Mouse (Mus musculus) lung, embryonic 14.5 days (tissue): ENCODE measurements around the gene Il17ra. TPM values are rescaled to one million over a fixed set of nuclear protein-coding genes. Genes with fewer than 3 reads are reported as not detected.

Source experiments
- ATAC-seq: fragments of 200-750 bp; cut with Nextera tagmentation; 2 replicates; pipeline ENCODE4 v1.8.0; 2017; ENCODE audit warnings: mild to moderate bottlenecking, moderate TSS enrichment, moderate library complexity; ENCODE audit not compliant: insufficient read depth
- DNase-seq: peaks from one replicate; pipeline ENCODE4 v3.0.0-alpha.2; 2015
- H3K27ac ChIP-seq: fragments of 300-500 bp; sonication (generic); 2 replicates; pipeline ENCODE4 v1.5.1; 2014; ENCODE audit warnings: low read depth, mild to moderate bottlenecking, moderate library complexity
- H3K27me3 ChIP-seq: fragments of 300-500 bp; sonication (generic); 2 replicates; pipeline ENCODE4 v1.6.1; 2014; ENCODE audit warnings: low read length, control low read depth; ENCODE audit not compliant: insufficient read depth
- H3K36me3 ChIP-seq: fragments of 300-500 bp; sonication (generic); 2 replicates; pipeline ENCODE4 v1.6.1; 2014; ENCODE audit warnings: control low read depth; ENCODE audit not compliant: insufficient read depth
- H3K4me1 ChIP-seq: fragments of 300-500 bp; sonication (generic); 2 replicates; pipeline ENCODE4 v1.6.1; 2014; ENCODE audit warnings: antibody characterized with exemption, control low read depth; ENCODE audit not compliant: insufficient read depth
- H3K4me2 ChIP-seq: fragments of 300-500 bp; sonication (generic); 2 replicates; pipeline ENCODE4 v1.6.1; 2014; ENCODE audit warnings: mild to moderate bottlenecking
- H3K4me3 ChIP-seq: fragments of 300-500 bp; sonication (generic); 2 replicates; pipeline ENCODE4 v1.5.1; 2014; ENCODE audit warnings: low read depth, low read length
- H3K9ac ChIP-seq: fragments of 300-500 bp; sonication (generic); 2 replicates; pipeline ENCODE4 v1.6.1; 2014
- H3K9me3 ChIP-seq: fragments of 300-500 bp; sonication (generic); 2 replicates; pipeline ENCODE4 v1.6.1; 2016; ENCODE audit warnings: low read depth, low read length, control low read depth
- CTCF ChIP-seq: IDR thresholded peaks from 2 replicates; pipeline ENCODE4 v1.5.1; 2016; ENCODE audit warnings: antibody characterized with exemption, low read depth
- WGBS: fragments of 180-500 bp; shearing (Covaris S2); extraction: QIAGEN DNeasy Blood & Tissue Kit; methylation state at CpG from one replicate; pipeline ENCODE4 v1.1.7; 2014; 5-methylcytosine and 5-hydroxymethylcytosine counted together
- polyA plus RNA-seq: library from polyadenylated mRNA; unstranded; fragments of >200 nt; fragmentation: Nextera tagmentation; extraction: Ambion mirVana; gene quantifications from 2 replicates; pipeline ENCODE4 v1.2.1, GENCODE M21; 2014

The Il17ra gene
- polyA plus RNA-seq, 1 experiment from 2014 or later, result 3.3 TPM

DNA sequence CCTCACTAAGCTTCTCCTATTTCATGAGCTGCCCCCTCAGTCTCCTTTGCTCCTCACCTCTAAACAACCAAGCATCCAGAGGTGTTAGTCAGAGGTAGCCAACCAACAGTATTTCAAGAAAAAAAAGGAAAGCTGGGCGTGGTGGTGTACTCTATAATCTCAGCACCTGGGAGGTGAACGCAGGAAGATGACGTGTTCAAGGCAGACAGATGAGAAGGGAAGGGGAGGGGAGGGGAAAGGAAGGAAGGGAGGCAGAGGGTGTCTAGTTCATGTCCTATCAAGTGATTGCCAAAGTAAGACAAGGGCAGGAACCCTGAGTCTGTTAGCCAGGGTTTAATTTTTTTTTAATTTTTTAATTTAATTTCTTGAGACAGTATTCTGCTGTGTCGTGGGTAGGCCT, 45.6 kb downstream of the Il17ra start:
- Histone ChIP-seq H3K4me1 (no peaks in the 10 kb centered on the region), H3K9me3 (no peaks in the 10 kb centered on the region), H3K4me2 (no peak overlapping the region), H3K9ac (no peak overlapping the region), H3K27ac (no peak overlapping the region), H3K36me3 (peaks cover 18% of the 10 kb centered on the region), H3K4me3 (no peak overlapping the region), H3K27me3 (no peaks in the 10 kb centered on the region)
- ATAC-seq, result no peak
- no peak for DNase-seq
- TF ChIP-seq CTCF, result no peak
- 81% methylated on average over 4 of the region's 4 CpGs for WGBS

GRCm38 (mm10) chr6:120509975-120510374, 46.9 kb downstream of the Il17ra start:
- DNase-seq (no peak), ATAC-seq (no peak)
- TF ChIP-seq CTCF, result no peak
- Histone ChIP-seq H3K27me3 (no peaks in the 10 kb centered on the region), H3K36me3 (peaks cover 20% of the 10 kb centered on the region), H3K4me1 (no peaks in the 10 kb centered on the region), H3K9ac (no peak overlapping the region), H3K4me3 (no peak overlapping the region), H3K4me2 (no peak overlapping the region), H3K9me3 (no peaks in the 10 kb centered on the region), H3K27ac (no peak overlapping the region)
- 74% methylated on average over 7 of the region's 7 CpGs for WGBS

GRCm38 (mm10) chr6:120510425-120510824, 47.4 kb downstream of the Il17ra start:
- no peaks in the 10 kb centered on the region for H3K9me3 ChIP-seq
- no peak overlapping the region for H3K27ac ChIP-seq
- ATAC-seq (no peak), DNase-seq (no peak)
- 81% methylated on average over 8 of the region's 8 CpGs for WGBS
- no peak overlapping the region for H3K4me2 ChIP-seq
- H3K27me3 ChIP-seq, result no peaks in the 10 kb centered on the region
- H3K36me3 ChIP-seq, result peaks cover 20% of the 10 kb centered on the region
- no peaks in the 10 kb centered on the region for H3K4me1 ChIP-seq
- TF ChIP-seq CTCF, result no peak
- no peak overlapping the region for H3K9ac ChIP-seq
- H3K4me3 ChIP-seq, result no peak overlapping the region

- peaks cover 20% of the 10 kb centered on the region for H3K36me3 ChIP-seq
- no peak for ATAC-seq
- DNase-seq, result no peak
- no peaks in the 10 kb centered on the region for H3K4me1 ChIP-seq
- H3K27me3 ChIP-seq, result no peaks in the 10 kb centered on the region
- H3K27ac ChIP-seq, result no peak overlapping the region
- H3K4me3 ChIP-seq, result no peak overlapping the region
- H3K9me3 ChIP-seq, result no peaks in the 10 kb centered on the region
- H3K9ac ChIP-seq, result no peak overlapping the region
- 83% methylated on average over 6 of the region's 6 CpGs for WGBS
- no peak for TF ChIP-seq CTCF
- H3K4me2 ChIP-seq, result no peak overlapping the region
Measured at GRCm38 (mm10) chr6:120511212-120511611, 48.2 kb downstream of the Il17ra start.

DNA sequence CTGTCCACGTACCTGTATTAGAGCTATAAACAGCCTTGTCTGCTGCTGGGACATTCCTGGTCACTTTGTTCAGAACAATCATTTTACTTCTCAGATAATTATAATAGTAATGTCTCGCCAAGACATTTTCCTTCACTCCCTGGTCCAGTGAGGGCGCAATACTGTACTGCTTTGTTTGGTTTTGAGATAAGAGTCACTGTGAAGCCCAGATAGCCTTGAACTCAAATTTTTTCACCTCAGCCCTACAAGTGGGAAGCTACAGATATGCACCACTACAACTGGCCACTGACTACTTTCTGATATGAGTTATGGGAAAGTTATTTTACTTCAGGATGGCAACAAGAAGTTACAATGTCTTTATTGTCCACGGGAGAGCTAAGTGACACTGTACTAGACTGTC, 53.4 kb downstream of the Il17ra start:
- DNase-seq (no peak), ATAC-seq (no peak)
- Histone ChIP-seq H3K9ac (no peak overlapping the region), H3K9me3 (no peaks in the 10 kb centered on the region), H3K4me3 (no peak overlapping the region), H3K4me1 (no peaks in the 10 kb centered on the region), H3K4me2 (no peak overlapping the region), H3K27ac (no peak overlapping the region), H3K36me3 (peaks cover 20% of the 10 kb centered on the region), H3K27me3 (no peaks in the 10 kb centered on the region)
- no peak for TF ChIP-seq CTCF
- WGBS, result 69% methylated on average over 4 of the region's 4 CpGs

DNA sequence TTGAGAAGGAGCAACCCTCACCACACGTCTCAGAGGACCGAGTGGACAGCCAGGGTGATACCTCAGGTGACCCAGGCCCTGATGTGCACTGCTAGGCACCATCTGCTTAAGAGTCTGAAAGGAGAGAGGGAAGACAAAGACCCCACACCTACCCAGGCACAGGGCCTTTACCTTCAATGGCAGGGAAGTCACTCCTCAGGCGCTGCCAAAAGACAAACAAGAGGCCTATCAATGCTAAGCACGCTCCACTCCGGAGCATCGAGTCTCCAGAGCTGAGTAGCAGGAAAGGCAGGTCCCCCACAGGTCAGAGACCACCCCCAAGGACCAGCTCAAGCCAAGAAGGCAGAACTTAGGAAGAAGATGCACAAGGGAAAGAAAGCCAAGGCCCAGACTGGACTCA, 53.8 kb downstream of the Il17ra start:
- H3K4me2 ChIP-seq, result no peak overlapping the region
- DNase-seq, result no peak
- no peak overlapping the region for H3K27ac ChIP-seq
- ATAC-seq, result no peak
- no peaks in the 10 kb centered on the region for H3K9me3 ChIP-seq
- H3K27me3 ChIP-seq, result no peaks in the 10 kb centered on the region
- H3K4me1 ChIP-seq, result no peaks in the 10 kb centered on the region
- H3K4me3 ChIP-seq, result no peak overlapping the region
- H3K9ac ChIP-seq, result no peak overlapping the region
- TF ChIP-seq CTCF, result no peak
- 68% methylated on average over 6 of the region's 6 CpGs for WGBS
- peaks cover 20% of the 10 kb centered on the region for H3K36me3 ChIP-seq

GRCm38 (mm10) chr6:120517311-120517710, 54.3 kb downstream of the Il17ra start:
- Histone ChIP-seq H3K9ac (no peak overlapping the region), H3K4me3 (no peak overlapping the region), H3K4me1 (no peaks in the 10 kb centered on the region), H3K36me3 (peaks cover 20% of the 10 kb centered on the region), H3K4me2 (no peak overlapping the region), H3K9me3 (no peaks in the 10 kb centered on the region), H3K27me3 (no peaks in the 10 kb centered on the region), H3K27ac (no peak overlapping the region)
- 71% methylated on average over 5 of the region's 5 CpGs for WGBS
- no peak for TF ChIP-seq CTCF
- no peak for DNase-seq
- no peak for ATAC-seq

- H3K4me2 ChIP-seq, result no peak overlapping the region
- ATAC-seq (no peak), DNase-seq (no peak)
- H3K27me3 ChIP-seq, result no peaks in the 10 kb centered on the region
- no peaks in the 10 kb centered on the region for H3K4me1 ChIP-seq
- H3K9me3 ChIP-seq, result no peaks in the 10 kb centered on the region
- no peak overlapping the region for H3K4me3 ChIP-seq
- no peak overlapping the region for H3K27ac ChIP-seq
- no peak for TF ChIP-seq CTCF
- H3K9ac ChIP-seq, result no peak overlapping the region
- peaks cover 24% of the 10 kb centered on the region; the same call in 1 of the 2 replicates for H3K36me3 ChIP-seq
- WGBS, result 71% methylated on average over 5 of the region's 5 CpGs
Measured at GRCm38 (mm10) chr6:120519647-120520046, 56.6 kb downstream of the Il17ra start.
